Mouse (Mus musculus) testis, adult 2 months (tissue): ENCODE measurements around the gene Plcg1. TPM values are rescaled to one million over a fixed set of nuclear protein-coding genes. Genes with fewer than 3 reads are reported as not detected.

Experiments
- H3K27ac ChIP-seq: fragments of 200-500 bp; 2 replicates; pipeline ENCODE4 v1.5.1; 2012; ENCODE audit warnings: low read depth, low read length; ENCODE audit not compliant: control insufficient read depth, insufficient read depth
- H3K27me3 ChIP-seq: fragments of 200-500 bp; 2 replicates; pipeline ENCODE4 v1.6.1; 2012; ENCODE audit warnings: mild to moderate bottlenecking, low read length, moderate library complexity; ENCODE audit not compliant: control insufficient read depth, insufficient read depth
- H3K36me3 ChIP-seq: fragments of 200-500 bp; 2 replicates; pipeline ENCODE4 v1.6.1; 2012; ENCODE audit warnings: mild to moderate bottlenecking, low read length; ENCODE audit not compliant: control insufficient read depth, insufficient read depth
- H3K4me1 ChIP-seq: fragments of 200-500 bp; 2 replicates; pipeline ENCODE4 v1.6.1; 2012; ENCODE audit warnings: low read length; ENCODE audit not compliant: control insufficient read depth, insufficient read depth
- H3K4me3 ChIP-seq: fragments of 200-500 bp; 2 replicates; pipeline ENCODE4 v1.5.1; 2012; ENCODE audit warnings: low read depth, mild to moderate bottlenecking, low read length, moderate library complexity, mixed read lengths; ENCODE audit not compliant: control insufficient read depth
- CTCF ChIP-seq: fragments of 200-500 bp; IDR thresholded peaks from 2 replicates; pipeline ENCODE4 v1.5.1; 2012; ENCODE audit warnings: low read depth, mild to moderate bottlenecking, inconsistent platforms, low read length, moderate library complexity; ENCODE audit not compliant: control insufficient read depth, insufficient read depth, insufficient replicate concordance
- POLR2A ChIP-seq: fragments of 200-500 bp; IDR thresholded peaks from 2 replicates; pipeline ENCODE4 v1.6.1; 2012; ENCODE audit warnings: low read depth, mild to moderate bottlenecking, inconsistent platforms, low read length, moderate library complexity; ENCODE audit not compliant: control insufficient read depth
- polyA plus RNA-seq: library from polyadenylated mRNA; depleted of rRNA; stranded (reverse); fragments of >200 nt; gene quantifications from 2 replicates; pipeline ENCODE4 v1.2.3, GENCODE M21; 2012; rRNA removed

Gene Plcg1
- polyA plus RNA-seq, 1 experiment: 17.7 TPM

DNA sequence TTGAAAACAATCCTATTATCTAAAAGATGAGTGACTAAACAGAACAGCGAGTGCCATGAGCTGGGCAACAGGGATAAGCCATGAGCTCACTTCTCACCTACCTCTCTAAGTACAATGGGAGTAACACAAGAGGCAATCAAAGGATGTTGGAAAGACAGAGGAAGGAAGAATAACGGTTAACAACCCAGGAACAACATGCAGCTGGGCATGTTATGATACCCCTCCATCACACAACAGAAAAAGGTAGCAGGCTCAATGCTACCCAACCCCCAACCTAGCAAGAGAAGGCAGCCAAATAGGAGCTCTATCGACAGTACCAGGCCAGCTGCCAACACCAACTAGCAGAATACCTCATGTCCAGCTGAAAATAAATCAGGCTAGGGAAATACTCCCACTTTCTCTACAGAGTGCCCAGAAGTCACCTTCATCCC lies 75.0 kb downstream of the Plcg1 start:
- Histone ChIP-seq H3K4me3 (no peak overlapping the region), H3K27ac (peak overlapping the region; percentile 53; the same call in 1 of the 2 replicates), H3K27me3 (no peaks in the 10 kb centered on the region), H3K4me1 (peaks cover 2% of the 10 kb centered on the region; the same call in 1 of the 2 replicates), H3K36me3 (no peaks in the 10 kb centered on the region)
- TF ChIP-seq POLR2A (no peak), CTCF (no peak)

DNA sequence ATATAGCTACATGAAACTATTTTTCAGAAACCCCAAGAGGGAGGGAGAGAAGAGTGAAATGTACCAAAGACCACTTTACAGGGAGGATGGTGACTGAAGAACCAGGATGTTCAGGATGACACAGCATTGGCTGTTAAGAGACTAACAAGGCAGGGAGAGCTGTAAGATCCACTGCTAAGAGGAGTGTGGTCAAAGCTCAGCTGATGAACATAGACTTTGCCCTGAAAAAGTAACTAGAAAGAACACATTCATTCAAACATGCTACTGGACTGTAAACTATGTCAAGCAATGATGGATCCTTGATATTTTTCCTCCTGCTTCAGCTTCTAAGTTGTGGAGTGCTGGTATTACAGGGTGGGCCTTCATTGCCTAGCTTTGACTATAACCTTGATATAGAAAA lies 79.3 kb downstream of the Plcg1 start:
- no peak overlapping the region for H3K4me3 ChIP-seq
- peaks cover under 1% of the 10 kb centered on the region; the same call in 1 of the 2 replicates for H3K36me3 ChIP-seq
- TF ChIP-seq CTCF: no peak
- no peak for TF ChIP-seq POLR2A
- H3K27me3 ChIP-seq: no peaks in the 10 kb centered on the region
- no peak overlapping the region for H3K27ac ChIP-seq
- H3K4me1 ChIP-seq: no peaks in the 10 kb centered on the region; the same call in 1 of the 2 replicates

- TF ChIP-seq POLR2A (no peak), CTCF (no peak)
- Histone ChIP-seq H3K27ac (no peak overlapping the region), H3K4me3 (no peak overlapping the region)
These were observed 79.7 kb downstream of the Plcg1 start for GRCm38 (mm10) chr2:160810802-160811201.

More at GRCm38 (mm10) chr2:160810802-160811201, 79.7 kb downstream of the Plcg1 start:
- no peaks in the 10 kb centered on the region for H3K27me3 ChIP-seq
- no peaks in the 10 kb centered on the region; the same call in 1 of the 2 replicates for H3K4me1 ChIP-seq
- H3K36me3 ChIP-seq: peaks cover 2% of the 10 kb centered on the region; the same call in 1 of the 2 replicates

Other genes with a start within 250 kb of the Plcg1 start
- gene Top1, start 85.4 kb upstream of the Plcg1 start, polyA plus RNA-seq: 6.3 and 7.0 TPM in 2 replicates
- gene Zhx3, start 141.7 kb downstream of the Plcg1 start, polyA plus RNA-seq: 41.2 and 43.0 TPM in 2 replicates
- 5.9 and 6.4 TPM in 2 replicates for gene Lpin3, start 149.4 kb downstream of the Plcg1 start, polyA plus RNA-seq
- 3.8 and 4.2 TPM in 2 replicates for gene Emilin3, start 181.0 kb downstream of the Plcg1 start, polyA plus RNA-seq